Mouse (Mus musculus): ENCODE data around the gene Stard13. TPM values are rescaled to one million over a fixed set of nuclear protein-coding genes. Genes with fewer than 3 reads are reported as not detected.
A peak's percentile ranks its signal among the peaks of the same experiment; 100 is the strongest.

Gene Stard13
- total RNA-seq, 2 experiments from 2014 or later, result 5.9 to 6.1 TPM

GRCm38 (mm10) chr5:151149509-151149908 is 84.1 kb downstream of the Stard13 start:
- no peak for DNase-seq
- intact Hi-C loops (cut with DNase I), result no loop called here

- no peak for DNase-seq
- intact Hi-C loops (cut with DNase I), result no loop called here
Measured at GRCm38 (mm10) chr5:151148079-151148478, 85.6 kb downstream of the Stard13 start.

GRCm38 (mm10) chr5:151145807-151146206 is 87.8 kb downstream of the Stard13 start:
- no peak for DNase-seq
- intact Hi-C loops (cut with DNase I), result no loop called here

DNA sequence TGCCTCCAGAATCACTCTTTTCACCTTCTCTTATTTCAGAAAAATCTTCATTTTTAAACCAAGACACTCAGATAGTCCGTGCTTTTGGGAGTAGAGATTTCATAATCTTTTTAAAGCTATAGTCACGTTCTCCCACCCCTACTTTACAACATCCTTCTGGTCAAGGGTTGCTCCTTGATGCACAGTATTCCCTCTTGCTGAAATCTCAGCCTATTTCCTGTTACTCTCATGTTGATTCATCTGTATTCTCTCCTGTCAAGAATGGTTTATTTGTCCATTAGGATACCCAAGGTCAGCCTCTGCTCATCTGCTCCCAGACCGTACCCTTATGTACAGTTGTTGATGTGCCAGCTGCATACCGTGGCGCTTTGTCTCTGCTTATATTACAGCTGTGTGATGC is 89.7 kb downstream of the Stard13 start:
- no peak for DNase-seq
- intact Hi-C loops (cut with DNase I), result loop anchor here (5.0 kb wide), 2 partner anchors 43 to 223 kb away; no protein-coding TSS in a partner anchor

DNA sequence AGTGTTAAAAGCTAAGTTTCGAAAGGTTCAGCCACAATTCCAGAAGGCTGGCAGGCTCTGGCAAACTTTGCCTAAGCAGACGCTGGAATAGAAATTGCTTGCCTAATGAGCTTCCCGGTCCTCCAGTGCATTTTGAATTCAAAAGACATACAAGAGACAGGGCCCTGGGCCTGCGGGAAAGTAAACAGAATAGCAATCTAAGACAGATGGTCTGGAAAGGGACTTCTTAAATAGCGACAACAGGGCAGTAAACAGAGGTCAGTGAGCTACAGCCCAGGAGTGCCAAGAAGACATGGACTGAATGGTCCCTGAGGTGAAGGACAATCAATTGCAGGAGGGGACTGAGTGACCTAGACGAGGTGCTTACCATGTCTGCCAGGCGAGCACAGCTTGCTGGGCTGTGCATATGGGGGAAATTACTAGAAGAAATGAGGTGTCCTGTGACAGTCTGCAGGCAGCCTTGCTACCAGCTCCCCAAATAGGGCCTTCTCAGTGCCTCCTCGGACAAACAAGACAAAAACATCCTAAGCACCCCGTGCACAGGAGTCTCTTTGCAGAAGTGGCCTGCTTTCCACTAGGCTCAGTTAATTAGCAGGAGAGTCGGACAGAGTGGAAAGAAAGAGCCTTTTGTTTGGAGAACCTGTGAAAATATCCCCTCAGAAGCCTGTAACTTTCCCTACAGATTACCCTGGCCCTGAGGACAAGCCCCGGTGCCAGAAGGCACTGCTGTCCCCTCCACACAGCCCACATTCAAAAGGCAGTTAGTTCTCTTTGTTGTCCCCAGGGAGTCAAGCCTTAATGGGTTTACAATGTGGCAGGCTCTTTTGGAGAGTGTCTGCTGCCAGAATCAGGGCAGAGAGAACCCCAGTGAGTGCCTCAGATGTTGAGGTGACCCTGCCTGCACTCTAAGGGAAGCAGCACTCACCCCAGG is 90.7 kb downstream of the Stard13 start:
- intact Hi-C loops (cut with DNase I), result loop anchor here (5.0 kb wide), 2 partner anchors 44 to 224 kb away; no protein-coding TSS in a partner anchor
- DNase-seq, result peak; percentile 43 to 47

DNA sequence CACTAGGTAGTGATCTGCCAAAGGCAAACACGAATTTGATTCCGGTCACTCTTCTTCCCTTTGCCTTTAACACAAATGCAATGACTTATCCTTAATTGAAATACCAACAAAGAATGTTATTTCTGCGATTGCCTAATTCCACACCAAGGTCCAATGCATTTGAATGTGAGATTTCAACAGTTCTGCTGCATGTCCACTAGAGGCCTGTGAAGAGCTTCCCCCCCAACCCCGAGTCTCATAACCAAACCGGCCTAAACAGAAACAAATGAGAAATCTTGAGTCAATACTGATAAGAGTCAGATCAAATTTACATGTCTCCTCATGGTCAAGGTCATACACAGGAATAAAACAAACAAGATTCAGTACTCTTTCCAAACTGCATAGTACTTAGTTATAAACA is 91.4 kb downstream of the Stard13 start:
- no peak for DNase-seq
- intact Hi-C loops (cut with DNase I), result loop anchor here (5.0 kb wide), 2 partner anchors 45 to 225 kb away; no protein-coding TSS in a partner anchor

- intact Hi-C loops (cut with DNase I), result no loop called here
- DNase-seq, result no peak
Measured at GRCm38 (mm10) chr5:151137901-151138300, 95.7 kb downstream of the Stard13 start.

GRCm38 (mm10) chr5:151137311-151137710 is 96.3 kb downstream of the Stard13 start:
- no peak for DNase-seq
- intact Hi-C loops (cut with DNase I), result no loop called here

DNA sequence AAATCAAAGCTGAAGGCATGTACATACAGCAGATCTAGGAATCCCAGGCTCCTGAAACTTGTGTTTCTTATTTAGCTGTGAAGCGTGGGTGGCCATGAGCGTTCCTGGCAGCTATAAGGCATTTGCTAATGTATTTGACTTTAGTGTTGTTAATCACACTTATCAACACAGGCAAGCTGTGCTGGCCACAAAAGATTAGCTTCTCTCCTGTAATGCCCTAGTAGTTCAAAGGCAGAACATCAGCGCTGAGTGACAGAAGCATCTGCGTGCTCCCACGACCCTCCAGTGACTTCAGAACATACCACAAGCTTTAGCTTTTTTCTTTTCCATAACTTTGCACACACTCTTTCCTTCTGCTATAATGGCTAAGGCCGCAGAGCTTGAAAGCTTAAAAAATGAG is 97.7 kb downstream of the Stard13 start:
- intact Hi-C loops (cut with DNase I), result no loop called here
- no peak for DNase-seq

- no peak for DNase-seq
- intact Hi-C loops (cut with DNase I), result no loop called here
Measured at GRCm38 (mm10) chr5:151135078-151135826, 98.4 kb downstream of the Stard13 start.

DNA sequence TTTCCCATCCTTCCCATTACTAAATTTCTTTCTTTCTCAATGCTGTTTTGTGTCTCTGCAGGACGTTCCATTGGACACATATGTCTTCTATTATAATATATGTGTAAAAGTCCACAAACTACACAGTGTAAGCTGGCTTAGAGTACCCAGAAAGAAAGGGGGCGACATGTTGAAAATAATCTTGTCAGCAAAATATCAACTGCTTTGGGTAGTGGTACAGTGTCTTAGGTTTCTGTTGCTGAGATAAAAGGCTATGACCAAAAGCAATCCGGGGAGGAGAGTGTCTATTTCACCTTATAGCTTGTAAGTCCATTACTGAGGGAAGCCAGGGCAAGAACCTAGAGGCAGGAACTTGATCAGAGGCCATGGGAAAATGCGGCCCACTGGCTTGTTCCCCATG is 99.4 kb downstream of the Stard13 start:
- no peak for DNase-seq
- intact Hi-C loops (cut with DNase I), result no loop called here

GRCm38 (mm10) chr5:151133744-151134143 is 99.9 kb downstream of the Stard13 start:
- intact Hi-C loops (cut with DNase I), result no loop called here

DNA sequence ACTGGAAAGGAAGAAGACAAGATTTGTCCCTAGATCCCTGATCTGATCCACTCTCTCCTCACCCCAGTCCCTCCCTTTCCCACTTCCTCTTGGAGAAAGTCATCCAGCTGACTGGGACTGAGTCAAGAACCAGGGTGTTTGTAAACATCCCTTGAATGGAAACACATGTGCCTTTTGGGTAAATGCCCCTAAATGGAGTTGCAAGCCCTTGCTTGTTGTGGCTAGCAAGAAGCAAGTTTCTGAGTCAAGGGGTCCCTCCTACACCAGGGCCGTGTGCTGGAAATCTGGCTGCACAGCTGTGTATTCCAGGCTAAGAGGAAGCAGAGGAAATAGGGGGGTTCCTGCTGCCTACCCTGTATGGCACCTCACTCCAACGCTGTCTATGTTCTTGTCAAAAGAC is 103.9 kb downstream of the Stard13 start:
- intact Hi-C loops (cut with DNase I), result no loop called here
- DNase-seq, result peak in 1 of 2 experiments; percentile 30

More at GRCm38 (mm10) chr5:151133744-151134143, 99.9 kb downstream of the Stard13 start:
- no peak for DNase-seq

DNA sequence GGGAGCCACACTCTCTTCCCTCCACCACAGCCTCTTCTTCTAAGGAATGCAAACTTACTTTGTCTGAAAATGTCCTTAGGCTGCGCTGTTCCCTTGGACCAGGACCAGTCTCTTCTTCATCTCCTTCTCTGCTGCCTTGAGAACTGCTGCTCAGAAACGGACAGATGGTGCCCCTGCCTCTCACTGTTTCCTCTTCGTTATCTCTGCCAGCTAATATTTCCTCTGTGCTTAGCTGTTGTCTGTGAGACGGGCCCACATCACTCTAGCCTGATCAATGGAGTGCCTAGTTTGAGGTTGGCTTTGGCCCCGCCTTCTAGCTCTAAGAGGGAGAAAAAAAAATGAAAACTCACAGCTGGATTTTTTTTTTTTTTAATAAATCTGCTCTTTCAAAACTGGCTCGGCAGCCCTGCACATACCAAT is 106.3 kb downstream of the Stard13 start:
- intact Hi-C loops (cut with DNase I), result no loop called here
- DNase-seq, result no peak

DNA sequence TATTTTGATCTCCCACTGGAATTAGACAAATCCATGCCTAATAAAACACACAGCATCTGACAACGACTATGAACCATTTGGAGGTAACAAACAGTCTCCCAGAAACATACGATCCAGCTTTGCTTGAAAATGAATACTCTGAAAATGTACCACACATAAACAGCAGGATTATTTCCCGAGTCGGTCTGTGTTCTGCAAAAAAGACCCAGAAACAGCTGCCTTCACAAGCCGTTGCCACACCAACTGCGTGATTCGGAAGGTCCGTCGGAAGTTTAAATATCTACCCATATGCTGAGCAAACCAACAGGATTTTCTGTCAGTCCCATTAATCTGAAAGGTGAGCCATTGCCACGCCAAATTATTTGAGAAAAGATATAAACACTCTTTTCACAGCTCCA is 107.0 kb downstream of the Stard13 start:
- DNase-seq, result no peak
- intact Hi-C loops (cut with DNase I), result no loop called here

GRCm38 (mm10) chr5:151125985-151126607 is 107.5 kb downstream of the Stard13 start:
- DNase-seq, result no peak
- intact Hi-C loops (cut with DNase I), result no loop called here

- intact Hi-C loops (cut with DNase I), result no loop called here
Measured at GRCm38 (mm10) chr5:151117846-151118245, 115.8 kb downstream of the Stard13 start.

DNA sequence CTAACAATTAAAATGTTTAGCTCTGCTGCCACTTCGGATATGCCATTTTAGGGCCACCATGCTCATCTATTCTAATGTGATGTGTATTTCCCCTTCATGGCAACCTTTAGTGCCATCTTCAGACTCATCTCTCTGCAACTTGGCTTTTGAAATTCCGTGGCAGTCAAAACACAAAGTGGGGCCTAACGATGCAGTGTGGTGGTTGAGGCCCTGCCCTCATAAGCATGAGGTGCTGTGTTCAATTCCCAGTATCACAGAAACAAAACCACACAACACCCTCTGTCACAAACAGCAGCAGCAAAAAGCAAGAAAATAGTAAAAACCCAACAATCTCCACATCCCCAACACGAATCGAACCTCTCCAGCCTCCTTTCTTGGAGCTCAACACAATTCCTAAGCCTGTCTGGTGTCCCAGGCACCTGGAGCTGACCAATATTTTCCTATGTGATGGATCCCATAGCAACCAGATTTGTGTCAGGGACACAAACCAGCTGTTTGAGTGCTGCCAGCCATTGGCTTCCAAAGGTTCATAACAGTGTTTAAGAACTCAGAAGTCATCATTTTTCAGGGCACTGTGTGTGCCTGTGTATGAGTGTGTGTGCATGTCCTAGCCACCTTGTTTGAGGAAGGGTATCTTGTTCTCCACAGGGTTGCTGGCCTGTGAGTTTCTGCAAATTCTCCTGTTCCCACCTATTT is 117.3 kb downstream of the Stard13 start:
- intact Hi-C loops (cut with DNase I), result no loop called here
- no peak for DNase-seq

More at GRCm38 (mm10) chr5:151117846-151118245, 115.8 kb downstream of the Stard13 start:
- DNase-seq, result no peak

- intact Hi-C loops (cut with DNase I), result no loop called here
- DNase-seq, result no peak
Measured at GRCm38 (mm10) chr5:151112743-151113142, 120.9 kb downstream of the Stard13 start.

Measured in gastrocnemius, postnatal 36 days (tissue).